Comparison of ENCODE assay signal across 17 mouse cellular contexts in the genomic region with DNA sequence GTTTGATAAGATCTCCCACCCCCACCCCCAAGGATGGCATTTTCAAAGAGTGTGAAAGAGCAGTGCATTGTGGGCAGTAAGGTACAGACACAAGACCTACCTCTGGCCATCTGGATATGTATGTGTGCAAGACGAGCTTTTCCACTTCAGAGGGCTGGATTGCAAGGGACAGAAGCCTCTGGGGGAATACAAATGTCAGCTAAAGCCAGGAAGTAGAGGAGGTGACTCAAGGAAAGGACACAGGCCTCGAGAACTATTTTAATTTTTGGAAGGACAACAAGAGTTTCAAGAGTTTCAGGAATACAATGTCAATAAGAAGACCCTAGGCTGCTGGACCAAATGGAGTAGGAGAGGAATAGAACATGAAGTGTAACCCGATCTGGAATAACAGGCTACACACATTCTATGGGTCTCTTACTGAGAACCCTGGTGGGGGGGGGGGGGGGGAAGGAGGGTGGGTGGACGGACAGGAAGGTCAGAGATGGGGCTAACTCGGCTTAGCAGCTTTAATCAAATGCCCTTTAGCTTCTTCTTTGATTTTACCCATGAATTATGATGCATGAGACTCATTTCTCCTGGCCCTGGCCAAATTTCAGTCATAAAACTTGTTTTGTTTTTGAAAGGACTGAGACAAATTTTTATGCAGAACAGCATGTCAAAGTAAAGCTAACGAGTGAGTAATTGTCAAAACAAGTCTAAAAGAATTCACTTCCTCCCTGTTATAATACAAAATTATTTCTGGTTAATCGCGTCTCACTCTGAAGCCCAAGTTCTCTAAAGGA.
DNase-seq lines count a peak whose midpoint lies in the region; ATAC-seq and TF ChIP-seq lines count a peak whose summit lies in the region.
"Had no signal": no experiment of that assay in that cellular context is flagged by ENCODE, and none has a peak within 500 bp of the region (broad histone marks: within the 10 kb centered on the region; RNA-seq: fewer than 3 reads in every experiment).

No protein-coding gene starts in this region.

- peak; percentile 23 for DNase-seq in heart, adult 8-10 months (ENCODE audit: low spot score)
- no peak for DNase-seq in heart, postnatal 25 days (ENCODE audit: low spot score)
- DNase-seq in kidney, adult 18-20 months, result no peak
- DNase-seq in heart, postnatal 0 days (ENCODE audit: low spot score), result no peak
- DNase-seq in midbrain, embryonic 14.5 days, result no peak
- DNase-seq: cerebellum, adult 11 months; cerebellum, postnatal 25 days; lung, postnatal 14 days; right cerebral cortex, adult 18-20 months; spleen, adult 18-20 months; thymus, adult 18-20 months had no signal

- no peaks in the 10 kb centered on the region for H3K79me2 ChIP-seq in myocyte (ENCODE audit: control insufficient read depth, insufficient read depth)

- no peak overlapping the region for H3ac ChIP-seq in myocyte (ENCODE audit: control insufficient read depth, insufficient read length)

- WGBS in kidney, embryonic 15.5 days, result 16% methylated on average over 8 of the region's 8 CpGs
- WGBS in heart, postnatal 0 days, result 34% methylated on average over 8 of the region's 8 CpGs
- WGBS in midbrain, embryonic 14.5 days, result 67% methylated on average over 8 of the region's 8 CpGs

- H3K4me2 ChIP-seq in kidney, embryonic 15.5 days, result no peak overlapping the region
- H3K4me2 ChIP-seq in heart, postnatal 0 days (ENCODE audit: low read depth, low read length), result no peak overlapping the region
- H3K4me2 ChIP-seq in myocyte (ENCODE audit: low read depth), result peak overlapping the region; percentile 50
- no peak overlapping the region for H3K4me2 ChIP-seq in midbrain, embryonic 14.5 days (ENCODE audit: low read length)
- H3K4me2 ChIP-seq: forebrain, embryonic 13.5 days; hindbrain, embryonic 14.5 days had no signal

- H3K27ac ChIP-seq in kidney, embryonic 15.5 days, result peak overlapping the region; percentile 81
- peak overlapping the region; percentile 53; the same call in 1 of the 2 replicates for H3K27ac ChIP-seq in heart, postnatal 0 days (ENCODE audit: low read depth)
- no peak overlapping the region for H3K27ac ChIP-seq in midbrain, embryonic 14.5 days (replicated peaks; ENCODE audit: low read depth, low read length)
- H3K27ac ChIP-seq: forebrain, embryonic 13.5 days; hindbrain, embryonic 14.5 days; layer of hippocampus, adult 2 months had no signal

- no peak for TF ChIP-seq EP300 in heart, postnatal 0 days (IDR thresholded peaks at IDR 0.05; ENCODE audit: low read depth)

- H3K4me3 ChIP-seq in kidney, embryonic 15.5 days (replicated peaks), result no peak overlapping the region
- H3K4me3 ChIP-seq in heart, postnatal 0 days (ENCODE audit: low read depth, low read length), result no peak overlapping the region
- H3K4me3 ChIP-seq in myocyte, result no peak overlapping the region
- H3K4me3 ChIP-seq in midbrain, embryonic 14.5 days (replicated peaks; ENCODE audit: low read depth, low read length), result no peak overlapping the region
- H3K4me3 ChIP-seq: forebrain, embryonic 13.5 days; layer of hippocampus, adult 2 months had no signal

- ATAC-seq in kidney, embryonic 15.5 days (replicated peaks; ENCODE audit: low FRiP score), result peak; percentile 55
- no peak for ATAC-seq in heart, postnatal 0 days (ENCODE audit: insufficient read depth, low read depth)
- no peak for ATAC-seq in midbrain, embryonic 14.5 days (ENCODE audit: low FRiP score, low TSS enrichment)
- ATAC-seq: forebrain, embryonic 13.5 days; intestine, embryonic 16.5 days had no signal

- peaks cover 36% of the 10 kb centered on the region for H3K4me1 ChIP-seq in kidney, embryonic 15.5 days
- H3K4me1 ChIP-seq in heart, postnatal 0 days (ENCODE audit: control insufficient read depth, insufficient read depth), result peaks cover 4% of the 10 kb centered on the region
- no peaks in the 10 kb centered on the region for H3K4me1 ChIP-seq in midbrain, embryonic 14.5 days (ENCODE audit: control insufficient read depth, insufficient read depth, low read length)
- H3K4me1 ChIP-seq: forebrain, embryonic 13.5 days had no signal

- no peak for TF ChIP-seq CTCF in heart, postnatal 0 days (IDR thresholded peaks at IDR 0.05; ENCODE audit: low read depth)

- H3K27me3 ChIP-seq in kidney, embryonic 15.5 days, result no peaks in the 10 kb centered on the region
- H3K27me3 ChIP-seq in heart, postnatal 0 days (ENCODE audit: control insufficient read depth, insufficient read depth, low read length), result no peaks in the 10 kb centered on the region
- H3K27me3 ChIP-seq in myocyte (ENCODE audit: control insufficient read depth, insufficient read depth, insufficient read length), result no peaks in the 10 kb centered on the region
- no peaks in the 10 kb centered on the region for H3K27me3 ChIP-seq in midbrain, embryonic 14.5 days (ENCODE audit: control insufficient read depth, insufficient read depth, low read length)
- H3K27me3 ChIP-seq: forebrain, embryonic 13.5 days had no signal

- no peaks in the 10 kb centered on the region for H3K9me3 ChIP-seq in kidney, embryonic 15.5 days (replicated peaks)
- 0 out of 2 replicates have a peak, but pooled peaks cover 10% of the 10 kb centered on the region for H3K9me3 ChIP-seq in heart, postnatal 0 days (replicated peaks; ENCODE audit: control insufficient read depth, low read length)
- H3K9me3 ChIP-seq in midbrain, embryonic 14.5 days (ENCODE audit: control insufficient read depth, low read length), result no peaks in the 10 kb centered on the region; the same call in 1 of the 2 replicates

- H3K36me3 ChIP-seq in kidney, embryonic 15.5 days, result no peaks in the 10 kb centered on the region
- no peaks in the 10 kb centered on the region for H3K36me3 ChIP-seq in heart, postnatal 0 days (replicated peaks; ENCODE audit: control insufficient read depth, insufficient read depth, low read length)
- no peaks in the 10 kb centered on the region for H3K36me3 ChIP-seq in myocyte (ENCODE audit: control insufficient read depth, insufficient read depth)
- H3K36me3 ChIP-seq in midbrain, embryonic 14.5 days (ENCODE audit: control insufficient read depth, insufficient read depth, low read length), result no peaks in the 10 kb centered on the region

- H3K9ac ChIP-seq in kidney, embryonic 15.5 days, result no peak overlapping the region
- H3K9ac ChIP-seq in heart, postnatal 0 days (replicated peaks; ENCODE audit: low read depth, low read length), result no peak overlapping the region
- H3K9ac ChIP-seq in midbrain, embryonic 14.5 days (replicated peaks; ENCODE audit: low read length), result no peak overlapping the region
- H3K9ac ChIP-seq: forebrain, embryonic 13.5 days; hindbrain, embryonic 14.5 days had no signal

- TF ChIP-seq POLR2A in myocyte (IDR thresholded peaks at IDR 0.05; ENCODE audit: insufficient read length, low read depth), result no peak

- intact Hi-C loops in heart, postnatal 25 days (cut with DNase I), result no loop called here

TF ChIP-seq in myocyte, 11 proteins besides CTCF, POLR2A, EP300 and RAD21:
- TF ChIP-seq E2F4 (IDR thresholded peaks at IDR 0.05; ENCODE audit: insufficient read depth) (no peak), POLR2AphosphoS2 (IDR thresholded peaks at IDR 0.05; ENCODE audit: insufficient read length, low read depth) (no peak), TCF3 (IDR thresholded peaks at IDR 0.05; ENCODE audit: insufficient read length, low read depth) (no peak), SRF (IDR thresholded peaks at IDR 0.05; ENCODE audit: control insufficient read depth, insufficient read length, low read depth) (no peak), MAX (IDR thresholded peaks at IDR 0.05; ENCODE audit: low read depth) (no peak), USF1 (IDR thresholded peaks at IDR 0.05; ENCODE audit: low read depth) (no peak), REST (IDR thresholded peaks at IDR 0.05; ENCODE audit: insufficient read depth, insufficient read length) (no peak), MYOG (IDR thresholded peaks at IDR 0.05; ENCODE audit: control insufficient read depth in 1 of 3, insufficient read depth in 1 of 3, insufficient read length in 2 of 3, low read depth in 2 of 3) (no peak), MYOD1 (IDR thresholded peaks at IDR 0.05; ENCODE audit: control insufficient read depth in 1 of 3, insufficient read length in 2 of 3, low read depth in 2 of 3) (no peak), TCF12 (IDR thresholded peaks at IDR 0.05; ENCODE audit: insufficient read depth, poor library complexity, severe bottlenecking) (no peak), CEBPB (IDR thresholded peaks at IDR 0.05; ENCODE audit: insufficient read depth, poor library complexity, severe bottlenecking) (no peak)
